Mouse (Mus musculus): ENCODE data around the gene Eif4b. TPM values are rescaled to one million over a fixed set of nuclear protein-coding genes. Genes with fewer than 3 reads are reported as not detected.

Eif4b gene
- polyA plus RNA-seq, 1 experiment from 2014 or later: 81.2 TPM

DNA sequence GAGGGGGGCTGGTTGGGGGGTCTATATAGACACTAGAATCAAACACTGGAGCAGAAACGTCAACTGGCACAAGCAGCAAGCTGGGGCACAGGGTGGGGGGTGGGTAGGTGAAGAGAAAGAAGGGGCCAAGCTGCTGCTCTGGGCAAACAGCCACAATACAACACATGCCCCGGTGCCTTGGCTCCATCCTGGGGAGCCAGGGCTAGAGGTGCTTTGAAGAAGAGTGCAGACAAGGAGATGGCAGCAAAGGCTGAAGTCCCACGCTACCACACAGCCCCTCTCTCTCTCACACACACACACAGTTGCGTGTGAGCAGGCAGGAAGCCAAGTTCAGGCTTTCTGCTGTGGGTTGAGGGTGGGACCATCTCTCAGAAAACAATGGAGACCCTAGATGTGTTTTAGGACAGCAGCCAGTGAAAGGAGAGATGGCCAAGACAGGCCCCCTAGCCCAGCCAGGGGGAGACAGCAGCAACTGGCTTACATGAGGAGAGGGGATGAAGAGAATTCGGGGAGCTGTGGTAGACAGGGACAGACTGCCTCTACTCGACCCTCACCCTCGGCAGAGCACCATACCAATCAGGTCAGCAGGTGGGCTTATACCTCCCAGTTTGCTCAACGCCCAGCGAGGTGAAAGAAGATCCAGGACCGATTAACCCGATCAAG is 43.3 kb downstream of the Eif4b start:
- Histone ChIP-seq H3K27me3 (no peaks in the 10 kb centered on the region), H3K9ac (0 out of 2 replicates have a peak overlapping the region, but pooled peaks have one; percentile 26), H3K4me2 (no peak overlapping the region), H3K4me3 (no peak overlapping the region), H3K36me3 (peaks cover 68% of the 10 kb centered on the region), H3K9me3 (no peaks in the 10 kb centered on the region), H3K27ac (replicated peaks) (peak overlapping the region; percentile 62), H3K4me1 (replicated peaks) (peaks cover 35% of the 10 kb centered on the region)
- ATAC-seq (ENCODE audit: low read depth): peak; percentile 44
- 74% methylated on average over 11 of the region's 11 CpGs for WGBS

DNA sequence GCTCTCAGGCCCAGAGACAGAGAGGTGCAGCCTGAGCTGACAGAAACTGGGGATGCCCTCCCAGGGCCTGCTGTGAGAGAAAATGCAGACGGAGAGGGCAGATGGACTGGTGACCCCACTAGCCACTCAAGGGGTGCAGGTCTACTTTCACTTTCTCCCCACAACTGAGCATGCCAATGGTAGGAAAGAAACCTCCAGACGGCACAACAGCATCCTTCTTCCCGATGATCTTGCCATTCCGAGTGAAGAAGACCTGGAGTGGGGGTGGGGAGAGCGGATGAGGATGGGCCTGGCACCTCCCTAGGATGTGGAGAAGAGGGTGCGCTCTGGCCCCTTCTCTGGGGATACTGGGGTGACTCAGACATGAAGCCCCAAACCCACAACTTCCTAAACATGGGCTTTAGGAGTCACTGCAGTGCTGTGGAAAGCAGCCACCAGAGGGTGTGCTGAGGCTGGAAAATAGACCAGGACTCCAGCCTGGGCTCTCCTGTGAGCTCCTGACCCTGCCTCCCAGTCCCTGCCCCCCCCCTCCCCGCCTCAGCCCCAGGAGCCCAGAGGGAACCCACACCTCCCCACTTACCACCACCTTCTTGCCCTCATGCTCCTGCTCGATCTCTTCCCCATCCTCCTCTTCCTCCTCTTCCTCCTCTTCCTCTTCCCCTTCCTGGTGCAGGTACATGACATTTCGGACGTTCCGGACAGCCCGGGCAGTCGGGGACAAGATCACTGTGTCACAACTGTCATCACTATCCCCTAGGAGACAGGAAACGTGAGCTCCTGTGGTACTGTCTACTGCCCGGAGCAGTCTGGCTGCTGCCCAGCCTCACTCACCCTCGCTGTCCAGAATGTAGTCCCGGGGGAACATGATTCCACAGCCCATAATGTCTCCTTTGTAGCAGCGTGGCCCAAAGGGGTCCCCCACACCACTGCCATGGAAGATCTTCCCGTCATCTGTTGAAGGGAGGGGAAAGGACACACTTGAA is 44.2 kb downstream of the Eif4b start:
- peaks cover 75% of the 10 kb centered on the region for H3K36me3 ChIP-seq
- no peak for ATAC-seq (ENCODE audit: low read depth)
- H3K4me2 ChIP-seq: no peak overlapping the region
- no peaks in the 10 kb centered on the region for H3K27me3 ChIP-seq
- H3K27ac ChIP-seq (replicated peaks): peak overlapping the region; percentile 62
- no peak overlapping the region for H3K4me3 ChIP-seq
- H3K4me1 ChIP-seq (replicated peaks): peaks cover 35% of the 10 kb centered on the region
- 73% methylated on average over 19 of the region's 19 CpGs for WGBS
- H3K9ac ChIP-seq: 0 out of 2 replicates have a peak overlapping the region, but pooled peaks have one; percentile 26
- H3K9me3 ChIP-seq: no peaks in the 10 kb centered on the region

- no peak overlapping the region for H3K4me3 ChIP-seq
- ATAC-seq (ENCODE audit: low read depth): no peak
- H3K4me2 ChIP-seq: no peak overlapping the region
- H3K27me3 ChIP-seq: no peaks in the 10 kb centered on the region
- WGBS: 96% methylated on average over 4 of the region's 4 CpGs
- H3K9ac ChIP-seq: no peak overlapping the region
- peaks cover 34% of the 10 kb centered on the region for H3K4me1 ChIP-seq (replicated peaks)
- H3K36me3 ChIP-seq: peaks cover 80% of the 10 kb centered on the region
- H3K27ac ChIP-seq (replicated peaks): no peak overlapping the region
- H3K9me3 ChIP-seq: no peaks in the 10 kb centered on the region
These were observed 45.0 kb downstream of the Eif4b start for GRCm38 (mm10) chr15:102118591-102118990.

- Histone ChIP-seq H3K27me3 (no peaks in the 10 kb centered on the region), H3K9me3 (no peaks in the 10 kb centered on the region), H3K4me1 (replicated peaks) (peaks cover 29% of the 10 kb centered on the region), H3K4me2 (no peak overlapping the region), H3K27ac (replicated peaks) (no peak overlapping the region), H3K36me3 (peaks cover 82% of the 10 kb centered on the region), H3K4me3 (no peak overlapping the region), H3K9ac (0 out of 2 replicates have a peak overlapping the region, but pooled peaks have one; percentile 8)
- WGBS: 72% methylated on average over 8 of the region's 8 CpGs
- no peak for ATAC-seq (ENCODE audit: low read depth)
These were observed 45.7 kb downstream of the Eif4b start for GRCm38 (mm10) chr15:102119121-102119830.

GRCm38 (mm10) chr15:102119831-102120170 is 46.2 kb downstream of the Eif4b start:
- Histone ChIP-seq H3K4me3 (no peak overlapping the region), H3K9me3 (no peaks in the 10 kb centered on the region), H3K27me3 (no peaks in the 10 kb centered on the region), H3K27ac (replicated peaks) (no peak overlapping the region), H3K9ac (no peak overlapping the region), H3K36me3 (peaks cover 87% of the 10 kb centered on the region), H3K4me1 (replicated peaks) (peaks cover 29% of the 10 kb centered on the region), H3K4me2 (no peak overlapping the region)
- WGBS: 71% methylated on average over 2 of the region's 2 CpGs
- no peak for ATAC-seq (ENCODE audit: low read depth)

- no peaks in the 10 kb centered on the region for H3K9me3 ChIP-seq
- 88% methylated on average over 5 of the region's 5 CpGs for WGBS
- H3K27ac ChIP-seq (replicated peaks): no peak overlapping the region
- no peaks in the 10 kb centered on the region for H3K27me3 ChIP-seq
- H3K4me2 ChIP-seq: no peak overlapping the region
- H3K36me3 ChIP-seq: peaks cover 90% of the 10 kb centered on the region
- no peak overlapping the region for H3K9ac ChIP-seq
- ATAC-seq (ENCODE audit: low read depth): no peak
- no peak overlapping the region for H3K4me3 ChIP-seq
- peaks cover 29% of the 10 kb centered on the region for H3K4me1 ChIP-seq (replicated peaks)
These were observed 47.0 kb downstream of the Eif4b start for GRCm38 (mm10) chr15:102120530-102120929.

DNA sequence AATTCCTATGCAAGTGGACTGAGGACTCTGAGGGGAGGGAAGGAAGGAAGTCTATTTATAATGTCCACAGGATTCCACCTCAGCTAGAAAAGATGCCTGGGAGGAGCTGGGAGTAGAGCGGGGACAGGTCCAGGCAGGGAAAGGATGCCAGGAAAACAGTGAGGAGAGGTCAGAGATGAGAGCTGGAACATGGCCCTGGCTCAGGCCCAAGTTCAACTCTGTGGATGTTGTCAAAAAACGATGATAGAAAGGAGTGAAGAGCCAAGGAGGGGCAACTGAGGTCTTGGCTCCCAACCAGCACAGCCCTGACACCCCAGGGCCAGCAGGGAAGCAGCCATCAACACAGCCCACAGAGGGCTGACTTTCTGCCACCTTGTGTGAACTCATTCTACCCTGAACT is 52.7 kb downstream of the Eif4b start:
- ATAC-seq (ENCODE audit: low read depth): no peak
- no peak overlapping the region for H3K27ac ChIP-seq (replicated peaks)
- H3K27me3 ChIP-seq: no peaks in the 10 kb centered on the region
- H3K4me3 ChIP-seq: no peak overlapping the region
- H3K4me2 ChIP-seq: no peak overlapping the region
- no peak overlapping the region for H3K9ac ChIP-seq
- H3K36me3 ChIP-seq: peaks cover 88% of the 10 kb centered on the region
- WGBS: 78% methylated on average over 2 of the region's 2 CpGs
- no peaks in the 10 kb centered on the region for H3K4me1 ChIP-seq (replicated peaks)
- no peaks in the 10 kb centered on the region for H3K9me3 ChIP-seq

GRCm38 (mm10) chr15:102133314-102133713 is 59.7 kb downstream of the Eif4b start:
- H3K4me2 ChIP-seq: no peak overlapping the region
- no peak overlapping the region for H3K9ac ChIP-seq
- 87% methylated on average over 9 of the region's 9 CpGs for WGBS
- no peak for ATAC-seq (ENCODE audit: low read depth)
- no peak overlapping the region for H3K27ac ChIP-seq (replicated peaks)
- H3K27me3 ChIP-seq: no peaks in the 10 kb centered on the region
- no peak overlapping the region for H3K4me3 ChIP-seq
- H3K9me3 ChIP-seq: no peaks in the 10 kb centered on the region
- peaks cover 48% of the 10 kb centered on the region for H3K36me3 ChIP-seq
- H3K4me1 ChIP-seq (replicated peaks): peaks cover 23% of the 10 kb centered on the region

GRCm38 (mm10) chr15:102134709-102135108 is 61.1 kb downstream of the Eif4b start:
- peak overlapping the region; percentile 86 for H3K4me3 ChIP-seq
- 87% methylated on average over 2 of the region's 2 CpGs for WGBS
- peaks cover 34% of the 10 kb centered on the region for H3K36me3 ChIP-seq
- no peak for ATAC-seq (ENCODE audit: low read depth)
- no peak overlapping the region for H3K27ac ChIP-seq (replicated peaks)
- H3K4me1 ChIP-seq (replicated peaks): peaks cover 23% of the 10 kb centered on the region
- H3K9me3 ChIP-seq: no peaks in the 10 kb centered on the region
- peak overlapping the region; percentile 89; the same call in 1 of the 2 replicates for H3K9ac ChIP-seq
- H3K4me2 ChIP-seq: peak overlapping the region; percentile 87
- H3K27me3 ChIP-seq: no peaks in the 10 kb centered on the region

DNA sequence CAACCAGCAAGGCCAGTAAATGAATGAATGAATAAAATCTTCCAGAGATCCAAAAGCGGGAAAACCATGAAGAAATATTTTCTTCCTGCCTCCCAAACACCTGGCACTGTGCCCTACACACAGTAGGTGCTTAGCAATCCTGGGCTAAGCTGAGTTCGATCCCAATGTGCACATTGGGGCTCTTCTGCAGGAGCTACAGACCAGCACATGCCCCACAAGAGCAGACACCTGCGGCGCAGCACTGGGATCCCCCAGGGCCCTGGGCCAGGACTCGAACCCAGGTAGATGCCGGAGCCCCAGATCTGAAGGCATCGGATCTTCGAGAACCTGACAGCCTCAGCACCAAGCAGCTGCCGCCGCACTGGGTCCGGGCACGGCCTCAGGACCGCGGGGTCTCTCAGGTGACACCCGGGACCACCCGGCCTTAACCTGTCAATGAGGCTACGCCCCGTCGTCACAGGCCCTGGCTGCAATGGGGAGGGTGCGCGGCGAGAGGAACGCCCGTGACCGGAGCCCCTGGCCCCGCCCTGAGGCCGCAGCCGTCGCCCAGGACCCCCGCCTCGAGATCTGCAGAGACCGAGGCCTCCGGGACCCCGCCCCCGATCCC is 62.1 kb downstream of the Eif4b start:
- Histone ChIP-seq H3K9me3 (no peaks in the 10 kb centered on the region), H3K36me3 (peaks cover 25% of the 10 kb centered on the region), H3K27me3 (no peaks in the 10 kb centered on the region), H3K9ac (peak overlapping the region; percentile 89), H3K4me3 (peak overlapping the region; percentile 86), H3K27ac (replicated peaks) (peak overlapping the region; percentile 86), H3K4me2 (peak overlapping the region; percentile 87), H3K4me1 (replicated peaks) (peaks cover 23% of the 10 kb centered on the region)
- peak; percentile 78 for ATAC-seq (ENCODE audit: low read depth)
- 2% methylated on average over 35 of the region's 35 CpGs for WGBS

GRCm38 (mm10) chr15:102136129-102136758 is 62.7 kb downstream of the Eif4b start, which contains the start of gene Spryd3:
Spryd3 (minus strand) TSS chr15:102136234.
- under 1% methylated on average over 50 of the region's 50 CpGs for WGBS
- Histone ChIP-seq H3K9ac (peak within 1 kb of the TSS; percentile 89), H3K4me3 (peak within 1 kb of the TSS; percentile 86), H3K4me2 (peak within 1 kb of the TSS; percentile 87), H3K27ac (replicated peaks) (peak within 1 kb of the TSS; percentile 86), H3K27me3 (no peaks in the 10 kb centered on the region), H3K4me1 (replicated peaks) (peaks cover 23% of the 10 kb centered on the region), H3K9me3 (no peaks in the 10 kb centered on the region), H3K36me3 (peaks cover 19% of the 10 kb centered on the region)
- ATAC-seq (ENCODE audit: low read depth): peak; percentile 99

Data from neural tube, embryonic 13.5 days (tissue).